Mouse (Mus musculus) heart, adult 9 months (tissue): ENCODE measurements at regions not wholly inside any gene's neighbourhood (a gene's known extent, or its start where the extent isn't known, plus 50 kb on each side); places are given as distances from the start of the nearest gene placed in this dataset.

Experiments used
- DNase-seq, 2 experiments: peaks; one replicate each; pipeline ENCODE4 v3.0.0; 2022; ENCODE audit warnings: low spot score in 2 of 2

DNA sequence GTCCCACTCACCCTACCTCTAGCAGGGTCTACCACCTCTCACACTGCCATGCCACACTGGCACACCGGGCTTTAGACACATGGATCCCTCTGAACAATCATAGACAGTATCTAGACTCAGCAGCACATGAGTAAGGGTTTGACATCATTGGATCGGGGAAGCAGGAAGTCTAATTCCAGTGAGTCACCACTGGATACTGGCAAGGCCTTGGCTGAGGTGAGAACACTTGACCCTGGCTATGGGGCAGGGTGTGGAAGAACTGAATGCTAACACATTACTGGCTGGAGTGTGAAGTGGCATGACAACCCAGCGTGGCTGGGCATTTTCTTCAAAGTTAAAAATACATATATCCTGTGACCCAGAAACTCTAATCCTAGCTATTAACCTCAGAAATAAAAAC is 114.4 kb downstream of the H2afy start:
- no peak for DNase-seq

GRCm38 (mm10) chr13:56014006-56014405 is 122.2 kb downstream of the H2afy start:
- DNase-seq: no peak

DNA sequence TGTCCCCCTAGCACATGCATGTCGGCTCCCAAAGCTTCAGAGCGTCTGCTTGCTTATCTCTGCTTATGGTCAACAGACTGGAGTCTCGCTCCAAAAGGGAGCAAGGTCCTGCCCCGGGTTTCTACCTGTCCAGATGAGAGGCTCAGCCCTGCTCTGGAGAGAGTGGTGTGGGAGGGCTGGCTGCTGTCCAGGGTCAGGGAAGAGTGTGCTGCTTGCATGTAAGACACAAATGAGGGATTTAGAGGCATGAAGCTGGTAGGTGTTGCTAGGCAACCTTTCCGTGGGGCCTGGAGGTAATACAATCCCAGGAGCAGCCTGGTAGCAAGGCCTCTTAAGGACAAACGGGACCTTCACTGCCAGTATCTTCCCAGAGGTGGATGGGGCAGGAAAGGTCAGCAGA is 125.7 kb downstream of the H2afy start:
- DNase-seq: no peak

- no peak for DNase-seq
Observed at GRCm38 (mm10) chr13:56006827-56007226, 129.3 kb downstream of the H2afy start.

- DNase-seq: no peak
Observed at GRCm38 (mm10) chr13:56005746-56006145, 130.4 kb downstream of the H2afy start.

GRCm38 (mm10) chr13:56003724-56004393 is 132.3 kb downstream of the H2afy start:
- peak; percentile 43 to 62 for DNase-seq

DNA sequence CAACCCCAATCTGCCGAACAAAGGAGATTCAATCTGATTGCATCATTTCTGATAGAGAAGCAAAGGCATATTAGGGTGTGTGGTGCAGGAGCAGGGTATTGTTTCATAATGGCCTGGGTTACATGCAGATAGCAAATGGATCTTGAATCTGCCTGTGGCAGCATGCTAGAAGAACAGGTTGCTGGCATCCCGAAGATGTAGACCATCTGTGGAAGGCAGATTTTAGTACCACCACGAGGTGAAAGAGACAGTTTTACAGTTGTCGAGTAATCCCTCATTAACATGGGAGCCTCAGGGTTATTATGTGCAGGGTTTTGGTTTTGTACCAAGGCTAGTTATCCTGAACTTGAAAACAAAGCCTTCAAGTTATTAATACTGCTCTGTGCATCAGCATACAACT is 140.9 kb downstream of the H2afy start:
- no peak for DNase-seq

DNA sequence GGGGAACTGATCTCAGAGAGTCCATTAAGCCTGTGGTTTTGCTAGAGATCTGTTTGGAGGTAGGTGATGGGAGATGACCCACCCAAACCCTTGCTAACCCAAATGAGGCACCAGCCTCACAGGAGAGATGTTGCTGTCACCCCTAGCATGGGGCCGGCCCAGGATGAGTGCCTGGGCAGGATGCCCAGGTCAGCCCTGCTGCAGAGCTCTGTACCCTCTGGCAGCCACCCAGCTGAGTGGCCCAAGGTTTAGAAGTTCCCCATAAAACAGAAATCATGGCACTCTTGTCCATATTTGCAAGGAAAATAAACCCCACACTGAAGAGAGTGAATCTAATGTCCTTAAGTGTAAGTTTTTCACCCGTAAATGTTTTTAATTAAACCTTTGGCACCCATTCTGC is 141.7 kb downstream of the H2afy start:
- no peak for DNase-seq

GRCm38 (mm10) chr13:55992699-55993098 is 143.5 kb downstream of the H2afy start:
- DNase-seq: no peak

GRCm38 (mm10) chr13:55991216-55991615 is 144.9 kb downstream of the H2afy start:
- DNase-seq: no peak

- no peak for DNase-seq
Observed at GRCm38 (mm10) chr13:55990186-55990585, 146.0 kb downstream of the H2afy start.

DNA sequence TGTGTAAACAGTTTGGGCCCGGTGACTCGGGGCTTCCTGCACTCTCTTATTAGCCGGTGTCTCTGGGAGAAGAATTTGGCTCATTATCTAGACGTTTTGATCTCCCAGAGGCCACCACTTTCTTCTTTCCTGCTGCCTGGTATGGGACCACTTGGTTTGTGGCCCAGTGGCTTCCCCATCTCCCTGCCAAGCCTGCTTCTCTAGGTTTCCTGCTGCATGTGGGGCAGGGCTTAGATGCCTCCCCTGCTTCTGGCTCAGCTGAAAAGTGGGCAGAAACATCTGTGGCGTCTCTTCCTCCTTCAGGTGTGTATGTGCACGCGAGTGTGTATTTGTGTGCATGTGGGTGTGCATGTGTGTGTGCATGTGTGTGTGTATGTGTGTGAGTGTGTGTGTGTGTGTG is 146.8 kb downstream of the H2afy start:
- no peak for DNase-seq

- peak; percentile 17 to 23 for DNase-seq
Observed at GRCm38 (mm10) chr13:55985396-55985795, 149.4 kb upstream of the Pitx1 start.

DNA sequence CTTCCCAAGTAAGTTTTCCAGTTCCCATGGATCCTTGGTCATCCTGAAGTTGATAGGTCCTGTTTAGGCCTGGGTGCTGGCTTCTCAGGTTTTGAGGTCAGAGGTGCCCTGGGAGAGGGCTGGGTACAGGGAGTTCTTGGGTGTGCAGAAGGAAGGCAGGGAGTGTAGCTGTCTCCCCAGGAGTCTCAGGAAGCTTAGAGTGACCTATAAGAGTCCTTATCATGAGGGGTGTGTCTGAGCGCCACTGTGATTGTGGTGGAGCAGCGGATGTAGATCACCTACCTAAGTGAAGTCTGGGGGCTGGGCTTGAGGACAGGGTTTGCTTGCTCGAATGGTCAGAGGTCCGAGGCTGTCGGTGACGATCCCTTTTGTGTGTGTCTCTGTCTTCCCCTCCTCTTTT is 148.8 kb upstream of the Pitx1 start:
- DNase-seq: no peak

GRCm38 (mm10) chr13:55983851-55984250 is 147.9 kb upstream of the Pitx1 start:
- no peak for DNase-seq

GRCm38 (mm10) chr13:55981041-55981440 is 145.0 kb upstream of the Pitx1 start:
- DNase-seq: no peak

DNA sequence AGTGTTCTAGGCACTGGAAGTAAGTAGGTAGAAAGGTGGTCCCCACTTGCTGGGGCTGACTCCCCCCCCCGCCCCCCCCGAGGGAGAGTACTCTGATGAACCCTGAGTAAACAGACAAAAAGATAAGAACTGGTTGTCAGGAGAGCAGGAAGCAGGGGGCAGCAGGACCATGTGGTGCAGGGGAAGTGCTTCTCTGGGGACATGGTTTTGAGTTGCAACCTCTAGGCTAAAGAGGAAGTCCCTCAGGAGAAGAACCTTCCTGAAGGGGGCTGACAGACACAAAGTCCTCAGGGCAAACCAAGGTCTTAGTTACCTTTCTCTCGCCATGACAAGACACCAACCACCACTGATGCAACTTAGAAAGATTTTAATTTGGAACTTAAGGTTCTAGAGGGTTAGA is 141.9 kb upstream of the Pitx1 start:
- DNase-seq: no peak

DNA sequence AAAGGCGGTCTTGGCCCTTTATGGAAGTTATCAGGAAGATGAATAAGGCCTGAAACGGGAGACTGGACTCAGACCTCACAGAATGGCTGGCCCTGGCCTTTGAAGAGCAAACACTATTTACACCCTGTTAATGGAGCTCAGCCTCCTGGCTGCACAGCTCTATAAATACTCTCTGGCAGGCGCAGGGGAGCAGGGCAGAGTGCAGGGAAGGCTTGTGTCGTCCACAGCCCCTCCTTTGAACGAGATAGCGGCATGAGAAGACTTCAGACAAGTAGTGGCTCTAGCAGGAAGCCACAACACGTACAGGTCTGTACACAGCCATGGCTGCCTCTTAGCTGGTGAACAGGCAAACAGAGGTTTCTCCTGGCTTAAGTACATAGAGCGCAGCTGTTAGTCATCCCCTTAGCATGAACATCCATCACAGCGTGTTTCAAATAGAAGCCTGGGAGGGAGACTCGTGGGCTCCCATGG is 141.0 kb upstream of the Pitx1 start:
- no peak for DNase-seq

- no peak for DNase-seq
Observed at GRCm38 (mm10) chr13:55974105-55974504, 138.1 kb upstream of the Pitx1 start.

DNA sequence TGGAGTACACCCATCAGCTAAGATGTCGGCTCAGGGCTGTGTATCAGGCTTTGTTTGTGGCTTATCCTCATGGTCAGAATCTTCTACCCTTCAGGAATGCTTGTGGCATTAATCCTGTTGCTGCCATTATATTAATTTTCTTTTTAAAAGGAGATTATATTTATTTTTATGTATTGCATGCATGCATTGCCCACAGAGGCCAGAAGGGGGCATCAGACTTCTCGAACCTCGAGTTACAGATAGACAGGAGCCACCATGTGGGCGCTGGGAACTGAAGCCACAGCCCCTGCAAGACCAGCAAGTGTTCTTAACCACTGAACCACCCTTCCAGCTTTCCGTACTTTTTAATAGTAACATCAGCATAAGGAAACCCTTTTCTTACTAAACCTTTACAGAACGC is 134.7 kb upstream of the Pitx1 start:
- no peak for DNase-seq

GRCm38 (mm10) chr13:55969473-55969872 is 133.5 kb upstream of the Pitx1 start:
- DNase-seq: no peak

DNA sequence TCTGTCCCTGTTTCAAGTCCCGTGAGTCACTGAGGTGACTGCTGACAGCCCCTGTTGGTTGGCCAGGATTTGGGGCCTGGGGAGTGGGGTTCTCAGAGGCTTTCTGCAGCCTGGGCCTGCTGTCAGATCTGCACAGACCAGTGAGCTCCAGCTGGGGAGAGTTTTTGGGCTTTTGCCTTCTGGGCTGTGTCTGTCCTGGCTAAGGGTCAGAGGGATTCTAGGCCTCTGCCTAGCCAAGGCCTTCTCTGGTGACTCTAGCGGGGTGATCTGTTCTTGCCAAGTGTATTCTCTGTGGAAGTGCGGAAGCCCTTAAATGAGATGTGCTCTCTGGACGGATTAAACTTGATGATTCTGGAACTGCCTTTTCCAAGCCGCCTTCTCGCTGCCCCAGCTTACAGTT is 131.2 kb upstream of the Pitx1 start:
- DNase-seq: peak; percentile 69 to 76

DNA sequence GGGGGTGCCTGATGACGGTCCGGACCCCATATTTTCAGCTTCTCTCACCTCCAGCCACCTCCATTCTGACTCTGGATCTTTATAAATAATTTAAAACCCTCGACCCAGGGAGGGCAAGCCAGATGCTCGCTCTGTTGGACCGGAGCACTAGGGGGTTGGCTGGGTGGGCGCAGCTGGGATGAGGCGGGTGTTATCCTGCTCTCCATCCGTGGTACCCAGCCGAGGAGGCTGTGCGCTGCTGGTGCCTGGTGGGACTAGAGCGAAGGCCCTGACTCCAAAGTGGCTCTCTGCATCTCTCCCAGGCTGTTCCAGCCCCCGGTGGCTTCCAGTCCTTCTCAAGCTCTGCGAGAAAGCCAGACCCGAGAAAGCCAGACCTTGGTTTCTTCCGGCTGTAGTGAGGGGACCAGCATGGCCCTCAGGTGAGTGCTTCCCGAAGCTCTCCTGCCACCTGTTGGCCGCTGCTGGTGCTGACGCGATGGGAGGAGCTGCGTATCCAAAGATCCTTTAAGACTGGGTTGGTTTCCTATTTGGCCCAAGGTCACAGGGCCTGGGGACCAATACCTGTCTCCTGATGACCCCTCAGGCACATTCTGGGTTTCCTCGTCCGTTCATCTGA is 127.1 kb upstream of the Pitx1 start:
- DNase-seq: peak in 1 of 2 experiments; percentile 7
